Mouse (Mus musculus) MEL (cell line): ENCODE results near the gene Ndrg3.

Experiments
- CHD2 ChIP-seq: IDR thresholded peaks from 2 replicates; pipeline ENCODE4 v1.6.1; 2011; ENCODE audit warnings: low read length, improper control_type of control experiment
- CTCF ChIP-seq, 3 experiments: IDR thresholded peaks in 2 of 3; conservative IDR thresholded peaks in 1 of 3; 2 replicates each; pipeline ENCODE4 v1.5.1; 2011 to 2012; ENCODE audit warnings: low read length in 3 of 3, low read depth in 2 of 3, mild to moderate bottlenecking in 2 of 3, improper control_type of control experiment in 1 of 3, inconsistent platforms in 1 of 3, mixed read lengths in 1 of 3, moderate library complexity in 1 of 3; ENCODE audit not compliant: control insufficient read depth in 1 of 3, insufficient read depth in 1 of 3, poor library complexity in 1 of 3, severe bottlenecking in 1 of 3
- E2F4 ChIP-seq: IDR thresholded peaks from 2 replicates; pipeline ENCODE4 v1.6.1; 2011; ENCODE audit warnings: low read depth, low read length, improper control_type of control experiment, borderline replicate concordance
- EP300 ChIP-seq, 2 experiments: IDR thresholded peaks; 2 replicates each; pipeline ENCODE4 v1.6.1; 2011; ENCODE audit warnings: improper control_type of control experiment in 2 of 2, low read length in 2 of 2, low read depth in 1 of 2, mild to moderate bottlenecking in 1 of 2
- GATA1 ChIP-seq: IDR thresholded peaks from 2 replicates; pipeline ENCODE4 v1.6.1; 2011; ENCODE audit warnings: low read depth, low read length, improper control_type of control experiment
- JUND ChIP-seq: IDR thresholded peaks from 2 replicates; pipeline ENCODE4 v1.6.1; 2011; ENCODE audit warnings: low read depth, mild to moderate bottlenecking, improper control_type of control experiment, low read length
- KAT2A ChIP-seq: conservative IDR thresholded peaks from 2 replicates; pipeline ENCODE4 v1.6.1; 2012; ENCODE audit warnings: low read depth, low read length, improper control_type of control experiment, inconsistent platforms
- MAX ChIP-seq: IDR thresholded peaks from 2 replicates; pipeline ENCODE4 v1.6.1; 2011; ENCODE audit warnings: low read length, improper control_type of control experiment
- NRF1 ChIP-seq: IDR thresholded peaks from 2 replicates; pipeline ENCODE4 v1.6.1; 2014; ENCODE audit warnings: low read depth, mild to moderate bottlenecking, inconsistent platforms, low read length, improper control_type of control experiment, moderate library complexity; ENCODE audit not compliant: poor library complexity, insufficient read depth, severe bottlenecking
- POLR2A ChIP-seq, 2 experiments: IDR thresholded peaks; 2 replicates each; pipeline ENCODE4 v1.6.1; 2011 to 2012; ENCODE audit warnings: low read length in 2 of 2, mild to moderate bottlenecking in 2 of 2, control low read depth in 1 of 2, improper control_type of control experiment in 1 of 2, low read depth in 1 of 2, moderate library complexity in 1 of 2; ENCODE audit not compliant: control insufficient read depth in 1 of 2, insufficient read depth in 1 of 2, poor library complexity in 1 of 2
- TCF12 ChIP-seq: IDR thresholded peaks from 2 replicates; pipeline ENCODE4 v1.6.1; 2014; ENCODE audit warnings: low read depth, mild to moderate bottlenecking, inconsistent platforms, low read length, improper control_type of control experiment, moderate library complexity
- USF2 ChIP-seq, 2 experiments: IDR thresholded peaks; 2 replicates each; pipeline ENCODE4 v1.6.1; 2011 to 2012; ENCODE audit warnings: improper control_type of control experiment in 2 of 2, low read length in 2 of 2, borderline replicate concordance in 1 of 2, inconsistent platforms in 1 of 2, low read depth in 1 of 2, mild to moderate bottlenecking in 1 of 2; ENCODE audit not compliant: insufficient read depth in 1 of 2
- ZKSCAN1 ChIP-seq: IDR thresholded peaks from 2 replicates; pipeline ENCODE4 v1.6.1; 2012; ENCODE audit warnings: low read depth, mild to moderate bottlenecking, inconsistent platforms, low read length, improper control_type of control experiment, moderate library complexity

DNA sequence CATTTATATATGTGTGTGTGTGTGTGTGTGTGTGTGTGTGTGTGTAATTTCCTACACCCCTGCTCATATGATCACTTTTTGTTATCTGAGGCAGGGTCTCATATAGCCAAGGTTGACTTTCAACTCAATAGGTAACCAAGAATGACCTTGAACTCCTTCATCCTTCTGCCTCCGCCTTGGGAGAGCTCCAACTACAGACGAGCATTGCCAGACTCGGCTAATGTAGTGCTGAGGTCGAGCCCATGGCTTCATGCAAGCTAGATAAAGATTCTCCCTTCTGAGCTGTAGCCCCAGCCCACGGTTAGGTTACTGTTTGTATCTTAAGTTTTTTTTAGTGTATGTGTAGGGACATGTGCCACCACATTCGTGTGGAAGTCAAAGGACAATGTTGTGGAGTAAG is 90.0 kb downstream of the Ndrg3 start:
- TF ChIP-seq JUND (no peak), TCF12 (no peak), E2F4 (no peak), CTCF (IDR thresholded peaks at IDR 0.05 in 2 of 3, conservative IDR thresholded peaks at IDR 0.05 in 1 of 3; ENCODE audit: control insufficient read depth in 1 of 3, insufficient read depth in 1 of 3, low read depth in 2 of 3, low read length in 3 of 3, poor library complexity in 1 of 3, severe bottlenecking in 1 of 3) (no peak), CHD2 (no peak), KAT2A (no peak), USF2 (IDR thresholded peaks at IDR 0.05; ENCODE audit: borderline replicate concordance in 1 of 2, insufficient read depth in 1 of 2, low read depth in 1 of 2, low read length in 2 of 2) (no peak), NRF1 (no peak), ZKSCAN1 (no peak), MAX (no peak), EP300 (IDR thresholded peaks at IDR 0.05; ENCODE audit: low read depth in 1 of 2, low read length in 2 of 2) (no peak), POLR2A (IDR thresholded peaks at IDR 0.05; ENCODE audit: control insufficient read depth in 1 of 2, insufficient read depth in 1 of 2, low read depth in 1 of 2, low read length in 2 of 2, poor library complexity in 1 of 2) (no peak), GATA1 (no peak)
